Mouse (Mus musculus): ENCODE results near the gene Eml5. TPM values are rescaled to one million over a fixed set of nuclear protein-coding genes. Genes with fewer than 3 reads are reported as not detected.

The Eml5 gene
- polyA plus RNA-seq, 1 experiment from 2014 or later = 6.2 TPM

DNA sequence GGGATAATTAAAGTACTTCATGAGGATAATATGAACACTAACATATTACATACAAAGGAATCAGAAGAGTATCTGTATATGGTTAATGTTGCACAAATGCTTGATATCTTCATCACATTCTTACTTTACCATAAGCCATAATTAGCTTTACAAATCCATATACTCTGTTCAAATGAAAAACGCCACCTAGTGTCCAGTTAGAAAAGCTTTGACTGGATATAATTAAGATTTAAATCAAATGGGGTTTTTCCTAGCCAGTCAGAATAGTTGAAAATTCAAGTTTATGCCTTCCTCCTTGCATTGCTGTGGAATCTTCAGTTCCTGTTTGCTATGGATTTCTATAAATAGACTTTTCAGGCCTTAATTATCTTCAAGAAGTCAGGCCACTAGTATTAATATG lies 16.8 kb downstream of the Eml5 start:
- peak; percentile 38 for TF ChIP-seq CTCF (IDR thresholded peaks at IDR 0.05)
- ATAC-seq (no peak), DNase-seq (ENCODE audit: low read depth, low spot score) (no peak)
- ChIA-PET CTCF (interaction anchor here (0.8 to 2.1 kb wide), 8 partner anchors 8 to 34 kb away, joined by 3 to 10 read pairs (median 4); no protein-coding TSS in a partner anchor), POLR2A (no interaction called here)
- in situ Hi-C loops (cut with MboI; ENCODE audit: low pct_unique_long_range_greater_than_20kb) = no loop called here
- H3K27me3 ChIP-seq = no peaks in the 10 kb centered on the region

DNA sequence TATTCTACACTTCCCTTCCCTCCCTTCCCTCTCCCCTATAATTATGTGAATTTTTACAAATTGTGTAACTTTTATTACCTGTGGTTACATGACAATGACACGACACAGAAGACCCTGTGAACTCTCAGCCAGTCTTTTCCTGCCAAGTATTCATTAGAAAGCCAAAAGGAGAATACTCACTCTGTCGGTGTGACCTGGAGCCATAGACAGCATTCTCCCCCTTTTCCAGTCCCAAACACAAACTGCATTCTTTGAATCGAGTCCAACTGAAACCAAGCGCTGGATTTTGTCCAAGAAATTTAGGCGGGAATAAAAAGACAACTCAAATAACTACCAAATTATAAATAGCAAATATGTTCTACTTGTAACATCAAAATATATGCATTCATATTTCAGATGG lies 19.5 kb downstream of the Eml5 start:
- no peak for ATAC-seq
- TF ChIP-seq CTCF (IDR thresholded peaks at IDR 0.05) = no peak
- POLR2A ChIA-PET = interaction anchor here (0.6 kb wide), 1 partner anchor 1077 kb away, joined by 3 read pairs; no protein-coding TSS in a partner anchor
- in situ Hi-C loops (cut with MboI; ENCODE audit: low pct_unique_long_range_greater_than_20kb) = no loop called here
- H3K27me3 ChIP-seq = no peaks in the 10 kb centered on the region
- DNase-seq (ENCODE audit: low read depth, low spot score) = no peak
- CTCF ChIA-PET = interaction anchor here (1.3 to 1.5 kb wide), 3 partner anchors 9 to 18 kb away, joined by 3 read pairs; no protein-coding TSS in a partner anchor

DNA sequence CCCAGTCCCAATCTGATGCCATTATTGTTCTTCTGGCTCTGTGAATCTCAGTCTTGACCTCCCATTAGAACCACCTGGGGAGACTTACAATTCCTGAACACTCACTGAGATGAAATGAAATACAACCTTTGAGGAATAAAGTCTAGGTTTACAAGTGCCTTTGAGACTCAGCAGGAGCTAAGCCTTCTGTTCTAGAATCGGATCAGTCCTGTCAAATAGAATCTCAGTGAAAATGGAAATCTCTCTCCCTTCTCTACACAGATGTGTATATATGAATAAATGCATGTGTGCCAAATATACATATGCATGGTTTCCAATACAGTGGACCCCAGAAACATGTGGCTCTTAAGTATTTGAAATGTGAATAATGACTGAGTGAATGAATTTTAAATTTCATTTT lies 22.6 kb downstream of the Eml5 start:
- CTCF ChIA-PET = no interaction called here
- H3K27me3 ChIP-seq = no peaks in the 10 kb centered on the region
- TF ChIP-seq CTCF (IDR thresholded peaks at IDR 0.05) = no peak
- in situ Hi-C loops (cut with MboI; ENCODE audit: low pct_unique_long_range_greater_than_20kb) = no loop called here
- DNase-seq (ENCODE audit: low read depth, low spot score) = no peak
- no peak for ATAC-seq
- POLR2A ChIA-PET = no interaction called here

DNA sequence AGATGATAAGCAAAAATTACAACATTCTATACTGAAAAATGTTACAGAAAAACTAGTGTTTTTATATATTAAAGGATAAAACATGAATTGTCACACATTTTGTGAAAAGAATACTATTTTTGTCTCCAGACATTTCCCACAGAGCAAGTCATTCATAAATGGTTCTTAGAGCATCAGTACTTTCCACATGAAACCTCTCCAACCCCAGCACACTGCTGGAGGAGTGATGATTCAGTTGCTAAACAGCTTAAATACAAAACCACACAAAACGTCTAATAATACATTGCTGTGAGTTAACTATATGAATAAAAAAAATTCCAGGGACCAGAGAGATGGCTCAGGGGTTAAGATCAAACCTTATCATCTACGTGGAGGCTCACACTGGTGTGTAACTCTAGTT lies 26.1 kb downstream of the Eml5 start:
- no peaks in the 10 kb centered on the region for H3K27me3 ChIP-seq
- CTCF ChIA-PET = interaction anchor here (2.0 kb wide), 1 partner anchor 9 kb away, joined by 10 read pairs; no protein-coding TSS in a partner anchor
- POLR2A ChIA-PET = no interaction called here
- ATAC-seq = no peak
- in situ Hi-C loops (cut with MboI; ENCODE audit: low pct_unique_long_range_greater_than_20kb) = no loop called here
- no peak for DNase-seq (ENCODE audit: low read depth, low spot score)
- TF ChIP-seq CTCF (IDR thresholded peaks at IDR 0.05) = no peak

DNA sequence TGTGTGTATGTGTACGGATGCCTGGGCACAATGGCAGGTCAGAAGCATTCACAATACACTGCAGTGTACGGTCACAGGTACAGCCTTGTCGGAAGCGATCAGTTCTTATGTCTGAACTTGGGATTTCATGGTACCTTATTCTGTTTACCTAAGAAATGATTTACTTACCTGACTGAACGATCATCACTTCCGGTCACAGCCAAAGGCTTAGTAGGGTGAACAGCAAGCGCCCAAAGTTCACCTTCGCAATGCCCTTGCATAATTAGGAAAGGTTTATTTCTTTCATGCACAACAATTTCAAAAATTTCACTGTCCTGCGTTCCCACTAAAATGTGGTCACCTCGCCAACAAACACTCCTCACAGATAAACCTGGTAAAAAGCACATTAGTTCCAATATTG lies 28.4 kb downstream of the Eml5 start:
- H3K27me3 ChIP-seq = no peaks in the 10 kb centered on the region
- DNase-seq (ENCODE audit: low read depth, low spot score) (no peak), ATAC-seq (no peak)
- POLR2A ChIA-PET = no interaction called here
- in situ Hi-C loops (cut with MboI; ENCODE audit: low pct_unique_long_range_greater_than_20kb) = no loop called here
- TF ChIP-seq CTCF (IDR thresholded peaks at IDR 0.05) = no peak
- CTCF ChIA-PET = no interaction called here

DNA sequence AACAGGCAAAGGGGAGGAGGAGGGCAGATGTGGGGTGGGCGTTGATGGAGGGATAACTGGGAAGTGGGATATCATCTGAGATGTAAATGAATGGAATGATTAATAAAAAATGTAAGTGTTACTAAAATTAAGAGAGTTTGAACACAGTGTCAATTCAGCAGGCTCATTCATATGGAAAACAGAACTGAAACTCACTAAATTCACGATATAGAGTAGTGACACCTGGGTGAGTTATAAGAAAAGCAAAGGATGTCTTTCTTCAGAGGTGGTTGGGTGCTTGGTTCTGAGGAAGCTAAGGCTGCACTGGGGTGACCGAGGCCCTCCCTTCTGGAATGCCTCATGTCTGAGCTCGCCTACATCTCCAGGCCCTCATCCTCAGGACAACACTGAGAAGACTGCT lies 37.8 kb downstream of the Eml5 start:
- no peak for TF ChIP-seq CTCF (IDR thresholded peaks at IDR 0.05)
- POLR2A ChIA-PET = no interaction called here

DNA sequence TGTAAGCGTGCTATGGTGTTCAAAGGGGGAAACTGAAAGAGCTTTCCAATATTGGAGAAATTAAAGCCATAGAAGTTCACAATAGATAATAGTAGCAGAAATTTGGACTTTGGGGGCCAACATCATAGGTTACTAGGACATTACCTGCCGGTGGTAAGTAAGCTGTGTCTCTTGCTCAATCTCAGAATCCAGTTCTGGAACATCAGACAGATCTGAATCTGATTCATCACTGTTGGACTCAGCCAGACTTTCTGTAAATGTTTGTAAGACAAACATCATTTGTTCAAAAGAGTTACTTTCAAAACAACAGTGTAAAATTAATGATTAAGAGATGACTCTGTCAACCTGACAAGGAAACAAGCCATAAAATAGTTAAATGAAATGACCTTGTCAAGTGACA lies 41.0 kb downstream of the Eml5 start:
- H3K27me3 ChIP-seq = no peaks in the 10 kb centered on the region
- ChIA-PET CTCF (interaction anchor here (1.3 to 1.7 kb wide), 4 partner anchors 9 to 24 kb away, joined by 3 to 5 read pairs (median 4); no protein-coding TSS in a partner anchor), POLR2A (interaction anchor here (1.0 to 1.3 kb wide), 2 partner anchors 9 to 16 kb away, joined by 3 read pairs; no protein-coding TSS in a partner anchor)
- no peak for TF ChIP-seq CTCF (IDR thresholded peaks at IDR 0.05)
- in situ Hi-C loops (cut with MboI; ENCODE audit: low pct_unique_long_range_greater_than_20kb) = no loop called here
- ATAC-seq (no peak), DNase-seq (ENCODE audit: low read depth, low spot score) (no peak)

More for the DNA sequence above, 37.8 kb downstream of the Eml5 start:
- no peaks in the 10 kb centered on the region for H3K27me3 ChIP-seq
- DNase-seq (ENCODE audit: low read depth, low spot score) (no peak), ATAC-seq (no peak)
- CTCF ChIA-PET = no interaction called here
- in situ Hi-C loops (cut with MboI; ENCODE audit: low pct_unique_long_range_greater_than_20kb) = no loop called here

- DNase-seq (ENCODE audit: low read depth, low spot score) = no peak
- no peaks in the 10 kb centered on the region for H3K27me3 ChIP-seq
- in situ Hi-C loops (cut with MboI; ENCODE audit: low pct_unique_long_range_greater_than_20kb) = no loop called here
- CTCF ChIA-PET = interaction anchor here (0.6 to 1.2 kb wide), 6 partner anchors 10 to 129 kb away, joined by 3 to 6 read pairs (median 3); no protein-coding TSS in a partner anchor
- ATAC-seq = no peak
- POLR2A ChIA-PET = no interaction called here
- TF ChIP-seq CTCF (IDR thresholded peaks at IDR 0.05) = peak; percentile 89
Observed at GRCm38 (mm10) chr12:98850767-98851166, 50.5 kb downstream of the Eml5 start.

GRCm38 (mm10) chr12:98844774-98845173 lies 56.5 kb downstream of the Eml5 start:
- ChIA-PET POLR2A (no interaction called here), CTCF (no interaction called here)
- H3K27me3 ChIP-seq = no peaks in the 10 kb centered on the region
- in situ Hi-C loops (cut with MboI; ENCODE audit: low pct_unique_long_range_greater_than_20kb) = no loop called here
- ATAC-seq (no peak), DNase-seq (ENCODE audit: low read depth, low spot score) (no peak)
- TF ChIP-seq CTCF (IDR thresholded peaks at IDR 0.05) = no peak

DNA sequence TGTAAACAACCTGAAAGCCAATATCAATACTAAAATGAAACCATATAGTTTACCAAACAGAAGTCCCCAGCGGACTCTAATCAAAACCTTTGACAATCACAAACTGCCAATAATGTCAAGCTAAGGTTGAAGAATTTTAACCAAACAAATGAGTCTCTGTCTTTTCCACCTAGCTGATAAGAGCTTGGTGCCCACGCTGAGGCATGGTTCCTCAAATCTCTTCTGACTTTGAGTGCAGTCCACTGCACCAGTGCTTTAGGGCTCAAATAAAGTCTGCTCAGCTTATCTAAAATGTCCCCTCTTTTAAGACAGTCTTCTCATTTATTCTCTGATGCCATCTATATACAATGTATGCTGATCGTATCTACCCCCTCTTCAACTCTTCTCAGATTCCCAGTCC lies 61.1 kb downstream of the Eml5 start:
- in situ Hi-C loops (cut with MboI; ENCODE audit: low pct_unique_long_range_greater_than_20kb) = no loop called here
- POLR2A ChIA-PET = no interaction called here
- no peak for TF ChIP-seq CTCF (IDR thresholded peaks at IDR 0.05)
- ATAC-seq (no peak), DNase-seq (ENCODE audit: low read depth, low spot score) (no peak)
- CTCF ChIA-PET = interaction anchor here (1.2 kb wide), 1 partner anchor 10 kb away, joined by 3 read pairs; no protein-coding TSS in a partner anchor
- no peaks in the 10 kb centered on the region for H3K27me3 ChIP-seq

DNA sequence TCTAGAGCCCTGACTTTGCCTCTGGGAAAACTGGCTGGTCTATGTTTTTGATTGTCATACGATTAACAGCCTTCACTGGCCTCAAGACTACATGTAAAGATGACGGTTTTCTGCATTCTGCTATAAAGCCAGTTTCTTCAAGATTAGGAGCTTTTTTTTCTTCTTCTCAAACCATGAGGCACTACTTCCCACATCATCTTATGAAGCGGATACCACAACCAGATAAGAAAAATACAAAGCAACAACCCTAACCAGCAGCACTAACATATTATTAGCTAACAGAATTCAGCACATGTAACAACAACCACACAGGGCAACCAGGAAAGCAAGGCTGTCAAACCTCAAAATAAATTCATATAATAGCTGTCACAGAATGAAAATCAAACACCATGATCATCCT lies 63.3 kb downstream of the Eml5 start:
- no peak for ATAC-seq
- ChIA-PET POLR2A (interaction anchor here (0.5 kb wide), 1 partner anchor 407 kb away, joined by 4 read pairs; no protein-coding TSS in a partner anchor), CTCF (interaction anchor here (1.0 to 1.3 kb wide), 3 partner anchors 13 to 23 kb away, joined by 3 read pairs; no protein-coding TSS in a partner anchor)
- in situ Hi-C loops (cut with MboI; ENCODE audit: low pct_unique_long_range_greater_than_20kb) = no loop called here
- H3K27me3 ChIP-seq = no peaks in the 10 kb centered on the region
- DNase-seq (ENCODE audit: low read depth, low spot score) = no peak
- TF ChIP-seq CTCF (IDR thresholded peaks at IDR 0.05) = no peak

GRCm38 (mm10) chr12:98835466-98835865 lies 65.8 kb downstream of the Eml5 start:
- ChIA-PET POLR2A (no interaction called here), CTCF (no interaction called here)
- no peak for ATAC-seq
- TF ChIP-seq CTCF (IDR thresholded peaks at IDR 0.05) = no peak
- in situ Hi-C loops (cut with MboI; ENCODE audit: low pct_unique_long_range_greater_than_20kb) = no loop called here
- no peaks in the 10 kb centered on the region for H3K27me3 ChIP-seq
- DNase-seq (ENCODE audit: low read depth, low spot score) = no peak

All from Patski (cell line).